Mouse (Mus musculus) stomach, embryonic 15.5 days (tissue): ENCODE measurements at regions not wholly inside any gene's neighbourhood (a gene's known extent, or its start where the extent isn't known, plus 50 kb on each side); places are given as distances from the start of the nearest gene placed in this dataset.

ENCODE experiments used
- ATAC-seq: fragments of 200-750 bp; cut with Nextera tagmentation; 2 replicates; pipeline ENCODE4 v1.8.0; 2017; ENCODE audit warnings: low read depth, moderate number of reproducible peaks, moderate TSS enrichment; ENCODE audit not compliant: insufficient read depth, low FRiP score
- H3K27ac ChIP-seq: fragments of 300-500 bp; sonication (generic); 2 replicates; pipeline ENCODE4 v1.5.1; 2015; ENCODE audit warnings: mild to moderate bottlenecking, inconsistent platforms
- H3K27me3 ChIP-seq: fragments of 300-500 bp; sonication (generic); replicated peaks from 2 replicates; pipeline ENCODE4 v1.6.1; 2015; ENCODE audit warnings: inconsistent platforms
- H3K36me3 ChIP-seq: fragments of 300-500 bp; sonication (generic); 2 replicates; pipeline ENCODE4 v1.6.1; 2015; ENCODE audit warnings: inconsistent platforms
- H3K4me1 ChIP-seq: fragments of 300-500 bp; sonication (generic); 2 replicates; pipeline ENCODE4 v1.6.1; 2015; ENCODE audit warnings: inconsistent platforms
- H3K4me2 ChIP-seq: fragments of 300-500 bp; sonication (generic); 2 replicates; pipeline ENCODE4 v1.6.1; 2015; ENCODE audit warnings: mild to moderate bottlenecking, inconsistent platforms
- H3K4me3 ChIP-seq: fragments of 300-500 bp; sonication (generic); replicated peaks from 2 replicates; pipeline ENCODE4 v1.5.1; 2015; ENCODE audit warnings: inconsistent platforms
- H3K9ac ChIP-seq: fragments of 300-500 bp; sonication (generic); 2 replicates; pipeline ENCODE4 v1.6.1; 2015; ENCODE audit warnings: inconsistent platforms
- H3K9me3 ChIP-seq: fragments of 300-500 bp; sonication (generic); 2 replicates; pipeline ENCODE4 v1.6.1; 2016; ENCODE audit warnings: inconsistent platforms
- WGBS: fragments of 180-500 bp; shearing (Covaris S2); methylation state at CpG from one replicate; pipeline ENCODE4 v1.1.7; 2015; 5-methylcytosine and 5-hydroxymethylcytosine counted together

DNA sequence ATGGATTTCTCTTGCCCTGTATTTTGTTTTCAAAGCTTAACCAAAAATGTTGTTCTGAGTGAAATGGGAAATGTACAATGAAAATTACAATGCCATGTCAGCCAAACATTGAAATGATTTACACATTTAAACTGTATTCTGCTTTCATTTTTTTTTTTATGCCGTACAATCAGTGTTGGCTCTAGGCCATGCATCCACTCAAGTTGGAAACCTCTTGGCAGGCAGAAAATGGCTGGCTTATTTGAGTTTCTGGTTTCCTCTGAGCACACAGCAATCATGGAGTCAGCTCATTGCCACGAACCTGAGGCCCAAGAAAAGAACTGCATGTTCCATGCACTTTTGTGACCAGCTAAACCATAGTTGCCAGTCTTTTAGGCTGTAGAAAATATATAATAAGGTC lies 50.5 kb upstream of the Gm34302 start:
- Histone ChIP-seq H3K27ac (no peak overlapping the region), H3K4me2 (no peak overlapping the region), H3K36me3 (no peaks in the 10 kb centered on the region), H3K9me3 (no peaks in the 10 kb centered on the region), H3K27me3 (no peaks in the 10 kb centered on the region), H3K4me3 (no peak overlapping the region), H3K9ac (no peak overlapping the region), H3K4me1 (no peaks in the 10 kb centered on the region)
- WGBS, result 41% methylated on average over 2 of the region's 2 CpGs
- no peak for ATAC-seq
